ENCODE assay signal across 8 mouse cellular contexts in genomic region chr10:82695956-82696355, GRCm38 (mm10). TPM values are rescaled to one million over a fixed set of nuclear protein-coding genes. Genes with fewer than 3 reads are reported as not detected.
DNase-seq lines count a peak whose midpoint lies in the region; ATAC-seq and TF ChIP-seq lines count a peak whose summit lies in the region.

TSS of gene Hcfc2 (plus strand) at chr10:82696160.

- H3K4me3 ChIP-seq in testis, adult 2 months (ENCODE audit: control insufficient read depth, low read depth, low read length), result peak within 1 kb of the TSS; percentile 60
- no peak within 1 kb of the TSS for H3K4me3 ChIP-seq in forebrain, embryonic 12.5 days (replicated peaks)
- H3K4me3 ChIP-seq in liver, embryonic 12.5 days, result no peak within 1 kb of the TSS

- ATAC-seq in forebrain, embryonic 12.5 days (ENCODE audit: low FRiP score), result no peak
- ATAC-seq in hematopoietic stem cell, adult 5-6 weeks (replicated peaks in 1 of 2; ENCODE audit: insufficient read depth in 1 of 2, low FRiP score in 2 of 2, low TSS enrichment in 1 of 2, low read depth in 1 of 2, poor library complexity in 2 of 2, severe bottlenecking in 2 of 2), result no peak
- ATAC-seq in liver, embryonic 12.5 days, result no peak

- H3K4me2 ChIP-seq in forebrain, embryonic 12.5 days, result no peak within 1 kb of the TSS
- H3K4me2 ChIP-seq in liver, embryonic 12.5 days, result no peak within 1 kb of the TSS

- TF ChIP-seq CTCF in testis, adult 2 months (IDR thresholded peaks at IDR 0.05; ENCODE audit: control insufficient read depth, insufficient read depth, insufficient replicate concordance, low read depth, low read length), result no peak

- H3K27ac ChIP-seq in testis, adult 2 months (ENCODE audit: control insufficient read depth, insufficient read depth, low read depth, low read length), result no peak within 1 kb of the TSS; the same call in 1 of the 2 replicates
- H3K27ac ChIP-seq in forebrain, embryonic 12.5 days, result no peak within 1 kb of the TSS
- H3K27ac ChIP-seq in liver, embryonic 12.5 days, result peak within 1 kb of the TSS; percentile 43; the same call in 1 of the 2 replicates

- no peaks in the 10 kb centered on the region for H3K27me3 ChIP-seq in testis, adult 2 months (ENCODE audit: control insufficient read depth, insufficient read depth, low read length)
- H3K27me3 ChIP-seq in forebrain, embryonic 12.5 days, result 0 out of 2 replicates have a peak, but pooled peaks cover 2% of the 10 kb centered on the region
- peaks cover 7% of the 10 kb centered on the region for H3K27me3 ChIP-seq in liver, embryonic 12.5 days (replicated peaks)

- H3K9me3 ChIP-seq in forebrain, embryonic 12.5 days, result no peaks in the 10 kb centered on the region
- no peaks in the 10 kb centered on the region for H3K9me3 ChIP-seq in liver, embryonic 12.5 days (replicated peaks)

- WGBS in forebrain, embryonic 12.5 days, result 84% methylated on average over 5 of the region's 5 CpGs
- 32% methylated on average over 5 of the region's 5 CpGs for WGBS in liver, embryonic 12.5 days (ENCODE audit: insufficient replicate concordance)

- H3K9ac ChIP-seq in forebrain, embryonic 12.5 days, result no peak within 1 kb of the TSS
- no peak within 1 kb of the TSS for H3K9ac ChIP-seq in liver, embryonic 12.5 days

- H3K4me1 ChIP-seq in testis, adult 2 months (ENCODE audit: control insufficient read depth, insufficient read depth, low read length), result peaks cover 5% of the 10 kb centered on the region
- peaks cover 15% of the 10 kb centered on the region for H3K4me1 ChIP-seq in forebrain, embryonic 12.5 days
- peaks cover 40% of the 10 kb centered on the region for H3K4me1 ChIP-seq in liver, embryonic 12.5 days

- H3K36me3 ChIP-seq in testis, adult 2 months (ENCODE audit: control insufficient read depth, insufficient read depth, low read length), result no peaks in the 10 kb centered on the region
- no peaks in the 10 kb centered on the region for H3K36me3 ChIP-seq in forebrain, embryonic 12.5 days (replicated peaks)
- no peaks in the 10 kb centered on the region for H3K36me3 ChIP-seq in liver, embryonic 12.5 days

- no peak for TF ChIP-seq POLR2A in testis, adult 2 months (IDR thresholded peaks at IDR 0.05; ENCODE audit: control insufficient read depth, low read depth, low read length)

- DNase-seq in testis, postnatal 14 days (ENCODE audit: low spot score), result no peak
- no peak for DNase-seq in ovary, postnatal 10 days (ENCODE audit: low spot score)
- no peak for DNase-seq in cerebellum, postnatal 10 days
- DNase-seq in adipocyte (ENCODE audit: low spot score), result no peak

RNA-seq across cellular contexts. Expression of gene Hcfc2, which starts in this region (rescaled TPM):
- polyA plus RNA-seq in testis, adult 2 months (2012; rRNA removed), result 62.7 and 72.3 TPM in 2 replicates
- polyA plus RNA-seq in forebrain, embryonic 12.5 days (2016; fragmentation: Nextera tagmentation; extraction: Ambion mirVana), result 46.9 and 50.0 TPM in 2 replicates
- total RNA-seq in hematopoietic stem cell, adult 5-6 weeks (2017), result 40.1 and 44.0 TPM in 2 replicates
- 18.1 and 20.2 TPM in 2 replicates for polyA plus RNA-seq in liver, embryonic 12.5 days (2016; fragmentation: Nextera tagmentation; extraction: Ambion mirVana)
